Mouse (Mus musculus): ENCODE data around the gene Bmp15.

The Bmp15 gene

GRCm38 (mm10) chrX:6320621-6321020, at the start of gene Bmp15:
Gene Bmp15, minus strand, starts transcription at chrX:6320721.
- DNase-seq: no peak

GRCm38 (mm10) chrX:6368822-6369221, 48.3 kb upstream of the Bmp15 start:
- DNase-seq: no peak

GRCm38 (mm10) chrX:6357503-6358114, 37.1 kb upstream of the Bmp15 start:
- no peak for DNase-seq

- no peak for DNase-seq
Observed at GRCm38 (mm10) chrX:6356876-6357275, 36.4 kb upstream of the Bmp15 start.

GRCm38 (mm10) chrX:6345273-6345959, 24.9 kb upstream of the Bmp15 start:
- no peak for DNase-seq

- DNase-seq: no peak
Observed at GRCm38 (mm10) chrX:6324056-6324455, 3.5 kb upstream of the Bmp15 start.

GRCm38 (mm10) chrX:6317747-6318146, 2.8 kb downstream of the Bmp15 start:
- no peak for DNase-seq
